Mouse (Mus musculus) embryo, embryonic 9.5 days (tissue): ENCODE results near the gene Gse1.

ENCODE experiments used
- DNase-seq: peaks from one replicate; pipeline ENCODE4 v3.0.0-alpha.2; 2017; ENCODE audit errors: extremely low spot score

Gse1 gene

DNA sequence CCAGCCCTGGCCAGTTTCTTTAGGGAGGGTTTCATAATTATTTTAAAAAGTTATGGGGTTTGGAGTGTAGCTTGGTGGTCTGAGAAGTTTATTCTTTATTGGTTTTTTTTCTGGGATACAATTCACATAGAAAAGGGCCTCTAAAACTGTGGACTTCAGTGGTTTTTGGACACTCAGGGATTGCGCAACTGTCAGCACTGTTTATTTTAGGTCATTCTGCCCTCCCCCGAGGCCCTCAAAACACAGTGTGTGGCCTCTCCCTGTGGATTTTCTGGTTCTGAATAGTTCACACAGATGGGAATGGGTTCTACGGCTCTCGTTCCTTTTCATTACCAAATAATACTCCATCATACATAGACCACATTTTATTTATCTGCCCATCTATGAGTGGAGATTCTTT is 15.0 kb downstream of the Gse1 start:
- DNase-seq, result no peak

- no peak for DNase-seq
These were observed 15.7 kb downstream of the Gse1 start for GRCm38 (mm10) chr8:120243916-120244451.

DNA sequence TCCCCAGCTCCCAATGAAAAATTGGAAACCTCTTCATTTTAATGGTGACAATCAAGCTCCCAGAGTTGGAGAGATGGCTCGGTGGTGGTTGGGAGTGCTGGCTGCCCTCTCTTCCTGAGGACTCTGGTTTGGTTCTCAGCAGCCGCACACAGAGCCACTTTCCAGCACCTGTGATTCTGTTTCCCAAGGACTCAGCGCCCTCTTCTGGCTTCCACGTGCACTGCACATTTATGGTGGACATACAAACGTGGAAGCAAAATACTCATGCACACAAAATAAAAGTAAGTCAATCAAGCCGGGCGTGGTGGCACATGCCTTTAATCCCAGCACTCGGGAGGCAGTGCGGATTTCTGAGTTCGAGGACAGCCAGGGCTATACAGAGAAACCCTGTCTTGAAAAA is 16.3 kb downstream of the Gse1 start:
- DNase-seq, result no peak

- no peak for DNase-seq
These were observed 19.4 kb downstream of the Gse1 start for GRCm38 (mm10) chr8:120247618-120248017.

- DNase-seq, result no peak
These were observed 19.8 kb downstream of the Gse1 start for GRCm38 (mm10) chr8:120248031-120248430.

GRCm38 (mm10) chr8:120248451-120248850 is 20.2 kb downstream of the Gse1 start:
- DNase-seq, result no peak

DNA sequence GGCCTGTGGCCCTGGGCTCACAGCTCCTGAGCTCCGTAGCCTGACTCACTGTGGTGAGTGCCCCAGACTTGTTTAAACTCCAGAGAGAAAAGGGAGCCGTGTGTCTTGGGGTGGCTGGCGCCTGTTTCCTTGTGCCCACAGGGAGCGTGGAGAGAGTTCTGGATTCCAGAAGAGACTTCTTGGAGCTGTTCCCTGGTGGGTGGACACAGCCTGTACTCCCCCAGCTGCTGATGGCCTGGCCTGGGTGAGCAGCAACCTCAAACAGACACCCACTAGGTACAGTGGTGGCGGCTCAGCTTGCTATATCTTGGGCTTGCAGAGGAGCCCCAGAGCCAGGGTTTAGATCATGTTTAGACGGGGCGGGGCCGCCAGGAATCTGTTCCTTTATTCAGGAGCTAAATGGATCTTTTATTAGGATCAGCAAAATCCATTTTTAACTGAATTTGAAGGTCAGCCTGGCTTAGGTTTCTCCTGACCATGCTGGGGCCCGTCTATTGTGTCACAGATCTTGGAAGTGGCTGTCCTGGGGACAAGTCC is 21.6 kb downstream of the Gse1 start:
- DNase-seq, result no peak

DNA sequence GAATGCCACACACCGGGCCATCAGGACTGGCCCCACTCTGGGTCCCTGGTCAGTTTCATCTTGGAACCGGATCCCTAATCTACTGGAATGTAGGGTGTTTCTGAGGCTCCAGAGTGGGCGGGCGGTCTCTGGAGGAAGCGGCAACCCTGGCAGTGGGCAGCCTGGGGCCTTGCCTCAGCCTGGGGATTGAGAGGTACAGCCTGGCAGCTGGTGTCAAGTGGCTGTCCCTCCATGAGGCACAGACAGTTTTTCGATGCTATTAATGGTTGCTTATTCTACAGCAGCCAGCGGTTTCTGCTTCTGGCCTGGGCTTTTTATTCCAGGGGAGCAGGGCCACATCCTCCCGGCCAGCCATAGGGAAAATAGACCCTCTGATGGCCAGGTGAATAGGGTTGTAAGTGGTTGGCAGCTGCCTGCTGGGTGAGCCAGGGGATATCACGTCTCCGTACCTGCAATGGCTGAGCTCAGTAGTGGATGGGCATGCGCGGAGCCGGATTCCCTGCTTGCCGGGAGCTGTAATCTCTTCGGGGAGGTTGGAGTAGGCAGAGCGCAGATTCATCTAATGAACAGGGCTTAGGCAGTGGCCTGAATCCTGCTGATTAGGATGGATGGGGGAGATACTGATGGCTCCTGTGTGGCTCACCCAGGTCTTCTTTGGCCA is 22.6 kb downstream of the Gse1 start:
- no peak for DNase-seq

DNA sequence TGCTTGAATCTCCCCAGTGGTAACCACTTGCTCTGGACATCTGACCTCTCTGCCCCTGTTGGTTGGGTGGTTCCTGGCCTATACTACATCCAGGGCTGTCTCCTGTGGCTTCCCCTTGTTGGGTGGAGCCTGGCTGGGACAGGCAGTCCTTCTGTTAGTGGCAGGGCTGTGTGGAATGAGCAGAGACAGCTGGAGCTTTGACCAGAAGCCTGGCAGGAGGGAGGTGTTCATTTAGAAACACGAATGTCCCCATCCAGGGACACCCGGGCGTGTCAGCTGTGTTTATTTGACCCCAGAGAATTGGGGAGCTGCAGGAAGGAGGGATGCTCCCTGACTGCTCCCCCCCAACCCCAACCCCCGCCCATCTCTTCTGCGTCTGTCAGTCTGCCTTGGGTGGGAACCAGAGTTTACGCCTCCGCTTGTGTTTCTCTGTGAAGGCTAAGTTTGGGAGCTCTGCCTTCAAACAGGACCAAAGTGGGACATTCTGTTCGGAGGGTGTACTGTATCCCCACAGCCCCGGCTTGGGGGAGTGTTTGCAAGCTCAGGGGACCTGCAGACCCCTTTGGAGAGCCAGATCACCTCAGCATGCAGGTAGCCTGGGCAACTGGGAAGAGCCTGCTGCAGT is 23.3 kb downstream of the Gse1 start:
- no peak for DNase-seq

DNA sequence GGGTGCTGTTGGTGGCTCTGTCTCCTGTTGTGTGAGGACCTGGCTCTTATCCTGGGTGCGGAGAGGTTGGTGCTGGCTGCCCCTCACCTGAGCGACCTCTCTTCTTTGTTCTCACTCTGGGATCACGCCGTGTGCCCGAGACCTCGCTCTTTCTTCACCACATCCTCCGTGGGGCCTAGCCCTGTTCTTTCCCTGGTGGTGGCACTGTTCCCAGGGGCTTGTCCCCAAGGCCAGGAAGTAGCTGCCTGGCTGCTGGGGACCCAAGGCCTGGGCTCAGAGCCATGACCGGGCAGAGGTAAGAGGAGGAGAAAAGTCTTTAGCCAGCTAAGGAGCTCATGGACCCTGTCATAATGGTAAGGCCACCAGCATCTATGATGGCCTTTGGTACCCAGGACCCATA is 25.4 kb downstream of the Gse1 start:
- no peak for DNase-seq

DNA sequence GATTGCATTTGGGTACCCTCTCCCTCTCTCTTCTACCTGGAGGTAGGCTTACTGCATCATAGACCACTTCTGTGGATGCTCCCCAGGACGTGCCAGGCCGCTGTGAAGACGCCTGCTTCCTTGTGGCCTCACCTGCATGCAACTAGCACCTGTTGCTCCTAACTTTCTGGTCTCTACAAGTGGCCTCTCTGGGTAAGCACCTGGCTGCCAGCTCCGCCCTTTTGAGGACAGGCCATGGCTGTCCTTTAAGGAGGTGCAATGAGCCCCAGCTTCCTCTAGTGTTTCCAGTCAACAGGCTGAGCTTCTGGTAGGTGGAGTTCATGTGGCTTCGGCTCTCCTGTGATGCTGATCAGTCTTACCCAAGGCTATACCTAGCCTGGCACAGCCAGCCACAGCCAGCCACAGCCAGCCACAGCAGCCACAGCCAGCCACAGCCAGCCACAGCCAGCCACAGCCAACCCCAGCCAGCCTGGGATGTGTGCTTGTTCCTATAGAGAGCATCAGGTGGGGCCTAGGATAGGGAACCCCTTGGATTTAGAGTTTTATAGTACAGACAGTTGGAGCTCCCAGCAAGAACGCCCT is 27.2 kb downstream of the Gse1 start:
- DNase-seq, result no peak

DNA sequence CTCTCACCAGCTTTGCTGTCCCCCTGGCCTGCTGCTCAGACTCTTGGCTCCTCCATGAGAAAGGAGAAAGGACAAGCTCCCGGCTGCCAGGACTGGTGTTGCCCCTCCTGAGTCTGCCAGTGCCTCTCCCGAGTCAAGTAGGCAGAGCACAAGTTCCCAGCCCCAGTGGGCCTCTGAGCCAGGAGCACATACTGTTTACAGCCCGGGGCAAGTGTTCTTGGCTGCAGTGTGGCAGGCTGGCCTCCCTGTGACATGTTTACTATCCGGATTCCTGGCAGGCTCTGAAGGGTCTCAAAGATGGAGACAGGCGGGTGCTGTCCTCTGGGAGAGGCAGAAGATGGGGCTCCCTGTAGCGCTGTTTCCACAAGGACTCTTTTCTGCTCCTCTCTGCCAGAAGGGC is 28.7 kb downstream of the Gse1 start:
- no peak for DNase-seq

DNA sequence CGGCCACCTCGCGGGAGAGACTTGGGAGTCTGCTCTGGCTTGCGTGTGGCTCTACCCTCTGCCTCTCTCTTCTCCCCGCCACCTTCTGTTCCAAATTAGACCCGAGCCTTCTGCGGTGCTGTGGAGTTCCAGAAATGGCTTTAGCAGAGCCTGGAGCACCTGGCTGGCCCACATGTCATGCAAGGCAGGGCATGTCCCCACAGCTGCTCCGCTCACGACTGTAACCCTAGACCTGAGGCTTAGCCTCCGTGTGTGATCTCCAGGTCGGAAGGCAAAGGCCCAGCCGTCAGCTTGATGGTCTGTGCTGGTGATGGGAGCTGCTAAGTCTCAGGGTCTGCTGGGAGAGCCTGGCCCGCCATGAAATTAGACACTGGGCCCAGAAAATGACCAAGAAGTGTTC is 30.9 kb downstream of the Gse1 start:
- no peak for DNase-seq

- no peak for DNase-seq
These were observed 32.4 kb downstream of the Gse1 start for GRCm38 (mm10) chr8:120260677-120261076.

DNA sequence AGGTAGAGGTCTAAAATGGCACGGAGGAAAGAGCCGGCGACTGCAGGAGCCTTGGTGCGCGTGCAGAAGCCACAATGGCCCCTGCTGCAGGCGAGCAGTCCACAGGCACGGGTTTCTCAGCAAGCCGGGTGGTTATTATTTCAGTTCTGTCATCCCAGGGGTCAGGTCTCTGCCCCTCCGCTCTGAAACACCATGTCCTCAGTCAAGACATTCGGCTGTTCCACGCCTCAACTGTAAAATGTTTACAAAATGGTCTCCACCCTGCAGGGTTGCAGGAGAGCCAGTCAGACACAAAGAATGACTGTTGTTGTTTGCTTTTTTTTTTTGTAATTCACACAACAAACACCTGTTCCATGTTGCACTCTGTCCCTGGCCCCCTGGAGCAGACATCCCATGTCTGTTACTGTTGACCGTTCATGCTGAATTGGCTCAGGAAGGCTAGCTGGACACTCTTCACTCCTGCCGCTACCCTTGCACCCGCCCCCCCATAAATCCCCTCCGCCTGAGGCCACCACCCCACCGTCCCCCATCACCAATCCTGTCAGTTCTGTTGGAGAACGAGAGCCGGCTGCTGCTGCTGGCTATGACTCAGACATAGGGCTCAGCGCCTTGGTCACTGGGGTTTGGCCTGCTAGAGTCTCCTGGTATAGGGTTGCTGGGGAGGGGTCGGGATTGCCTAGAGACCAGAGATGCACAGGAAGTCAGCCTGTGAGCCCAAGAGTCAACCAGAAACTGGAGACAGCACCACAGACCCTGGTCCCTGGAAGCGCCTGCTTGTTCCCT is 33.3 kb downstream of the Gse1 start:
- DNase-seq, result no peak

GRCm38 (mm10) chr8:120263879-120264278 is 35.6 kb downstream of the Gse1 start:
- DNase-seq, result no peak

DNA sequence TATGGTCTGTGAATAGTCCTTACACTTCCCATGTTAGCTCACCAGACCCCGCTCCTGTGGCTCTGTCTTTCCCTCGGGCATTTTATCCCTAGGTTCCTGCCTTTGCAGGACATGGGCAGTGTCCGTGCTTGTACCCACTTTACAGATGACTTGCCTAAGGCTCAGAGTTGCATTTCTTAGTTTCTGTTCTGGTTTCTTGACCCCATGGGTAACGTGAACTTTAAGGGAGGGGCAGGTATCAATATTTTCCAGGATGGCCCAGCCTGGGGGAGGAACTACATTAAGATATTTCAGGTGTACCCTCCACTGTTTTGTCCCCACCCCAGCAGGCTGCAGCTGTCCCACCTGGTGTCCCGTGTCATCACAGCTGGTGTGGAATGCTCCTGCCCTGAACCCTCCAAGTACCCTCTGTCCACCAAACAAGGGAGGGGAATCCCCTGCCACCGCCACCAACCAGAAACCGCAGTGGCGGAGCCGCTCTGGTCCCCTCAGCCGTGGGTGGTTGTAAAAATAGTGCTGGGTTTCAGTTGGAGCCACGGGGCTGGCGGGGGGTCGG is 36.2 kb downstream of the Gse1 start:
- DNase-seq, result no peak

GRCm38 (mm10) chr8:120264944-120265453 is 36.7 kb downstream of the Gse1 start:
- peak; percentile 76 for DNase-seq

- DNase-seq, result peak; percentile 89
These were observed 37.2 kb downstream of the Gse1 start for GRCm38 (mm10) chr8:120265471-120265870.

DNA sequence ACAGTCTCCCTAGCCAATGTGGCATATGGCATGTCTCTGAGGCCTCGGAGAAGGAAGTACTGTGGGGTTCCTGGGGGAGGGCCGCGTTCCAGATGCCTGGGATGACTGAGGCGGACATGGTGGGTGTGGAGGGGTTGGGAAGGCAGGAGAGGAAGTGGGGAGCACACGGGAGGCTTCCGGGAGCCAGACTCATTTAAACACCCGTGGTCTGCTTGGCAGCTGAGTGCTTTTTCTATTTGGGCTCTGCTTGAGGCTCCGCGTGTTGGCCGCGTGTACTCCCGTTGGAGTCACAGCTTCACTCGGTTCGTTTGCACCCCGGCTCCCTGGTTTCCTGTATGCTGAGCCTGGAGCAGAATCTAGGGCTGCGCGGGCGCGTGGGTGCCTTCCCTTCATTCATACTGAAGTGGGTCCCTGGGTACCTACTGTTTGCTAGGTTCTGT is 40.3 kb downstream of the Gse1 start:
- DNase-seq, result no peak

GRCm38 (mm10) chr8:120270449-120270848 is 42.2 kb downstream of the Gse1 start:
- DNase-seq, result no peak

DNA sequence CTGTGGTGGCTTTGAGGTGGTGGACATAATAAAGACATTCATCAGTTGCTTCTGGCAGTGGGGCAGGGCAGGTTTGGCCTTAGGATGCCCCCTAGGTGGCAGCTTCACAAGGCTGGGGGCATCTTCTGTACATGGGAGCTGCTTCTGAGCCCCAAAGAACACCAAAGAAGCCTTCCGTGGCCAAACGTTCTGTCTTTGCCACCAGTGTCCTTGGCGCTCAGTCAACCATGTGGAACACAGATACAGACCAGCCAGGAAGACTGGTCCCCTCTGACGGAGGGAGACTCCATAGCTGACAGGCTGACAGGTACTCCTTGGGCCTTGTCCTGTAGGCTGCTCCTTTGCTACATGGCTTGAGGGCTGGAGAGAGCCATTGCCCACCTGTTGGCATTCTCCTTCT is 45.2 kb downstream of the Gse1 start:
- DNase-seq, result no peak
